Mouse (Mus musculus) liver, postnatal 0 days (tissue): Measurements from ENCODE around the gene Qrsl1. TPM values are rescaled to one million over a fixed set of nuclear protein-coding genes. Genes with fewer than 3 reads are reported as not detected.
A peak's percentile ranks its signal among the peaks of the same experiment; 100 is the strongest.

Experiments used
- ATAC-seq: fragments of 200-750 bp; cut with Nextera tagmentation; 2 replicates; pipeline ENCODE4 v1.8.0; 2017; ENCODE audit warnings: mild to moderate bottlenecking, moderate library complexity
- DNase-seq: peaks from one replicate; pipeline ENCODE4 v3.0.0-alpha.2; 2016
- H3K27ac ChIP-seq: fragments of 300-500 bp; sonication (generic); 2 replicates; pipeline ENCODE4 v1.5.1; 2014; ENCODE audit warnings: antibody characterized with exemption, moderate library complexity, mild to moderate bottlenecking, low read depth
- H3K27me3 ChIP-seq: fragments of 300-500 bp; sonication (generic); 2 replicates; pipeline ENCODE4 v1.6.1; 2014; ENCODE audit warnings: low read length, control low read depth, mixed read lengths; ENCODE audit not compliant: insufficient read depth
- H3K36me3 ChIP-seq: fragments of 300-500 bp; sonication (generic); replicated peaks from 2 replicates; pipeline ENCODE4 v1.6.1; 2014; ENCODE audit warnings: mild to moderate bottlenecking, control low read depth, low read length, moderate library complexity, mixed read lengths; ENCODE audit not compliant: insufficient read depth
- H3K4me1 ChIP-seq: fragments of 300-500 bp; sonication (generic); 2 replicates; pipeline ENCODE4 v1.6.1; 2014; ENCODE audit warnings: antibody characterized with exemption, mild to moderate bottlenecking, control low read depth; ENCODE audit not compliant: insufficient read depth
- H3K4me2 ChIP-seq: fragments of 300-500 bp; sonication (generic); 2 replicates; pipeline ENCODE4 v1.6.1; 2014; ENCODE audit warnings: low read depth, mild to moderate bottlenecking, low read length, moderate library complexity, mixed read lengths
- H3K4me3 ChIP-seq: fragments of 300-500 bp; sonication (generic); 2 replicates; pipeline ENCODE4 v1.5.1; 2014; ENCODE audit warnings: low read depth, low read length
- H3K9ac ChIP-seq: fragments of 300-500 bp; sonication (generic); replicated peaks from 2 replicates; pipeline ENCODE4 v1.6.1; 2014; ENCODE audit warnings: mild to moderate bottlenecking, moderate library complexity
- H3K9me3 ChIP-seq: fragments of 300-500 bp; sonication (generic); 2 replicates; pipeline ENCODE4 v1.6.1; 2016; ENCODE audit warnings: mild to moderate bottlenecking, control low read depth, low read length, mixed read lengths
- CTCF ChIP-seq: sonication (generic); IDR thresholded peaks from 2 replicates; pipeline ENCODE4 v1.5.1; 2016; ENCODE audit warnings: antibody characterized with exemption, low read depth
- EP300 ChIP-seq: IDR thresholded peaks from 2 replicates; pipeline ENCODE4 v1.6.1; 2016; ENCODE audit warnings: antibody characterized with exemption, low read depth, mild to moderate bottlenecking
- WGBS: fragments of 180-500 bp; shearing (Covaris S2); extraction: QIAGEN DNeasy Blood & Tissue Kit; methylation state at CpG from one replicate; pipeline ENCODE4 v1.1.7; 2014; ENCODE audit not compliant: insufficient replicate concordance; 5-methylcytosine and 5-hydroxymethylcytosine counted together
- polyA plus RNA-seq: library from polyadenylated mRNA; unstranded; fragments of >200 nt; fragmentation: Nextera tagmentation; extraction: Ambion mirVana; gene quantifications from 2 replicates; pipeline ENCODE4 v1.2.1, GENCODE M21; 2015

Qrsl1 gene
- polyA plus RNA-seq, 1 experiment from 2014 or later: 7.3 TPM

GRCm38 (mm10) chr10:43851898-43852297 is 49.6 kb downstream of the Qrsl1 start:
- no peak overlapping the region for H3K9ac ChIP-seq
- TF ChIP-seq CTCF: no peak
- no peak overlapping the region for H3K4me2 ChIP-seq
- ATAC-seq (no peak), DNase-seq (no peak)
- peaks cover 6% of the 10 kb centered on the region; the same call in 1 of the 2 replicates for H3K4me1 ChIP-seq
- H3K27ac ChIP-seq: no peak overlapping the region
- no peaks in the 10 kb centered on the region for H3K27me3 ChIP-seq
- no peak overlapping the region for H3K4me3 ChIP-seq
- 46% methylated on average over 5 of the region's 5 CpGs for WGBS
- H3K9me3 ChIP-seq: no peaks in the 10 kb centered on the region
- H3K36me3 ChIP-seq: no peaks in the 10 kb centered on the region

GRCm38 (mm10) chr10:43849478-43849877 is 52.1 kb downstream of the Qrsl1 start:
- 34% methylated on average over 3 of the region's 3 CpGs for WGBS
- H3K27me3 ChIP-seq: no peaks in the 10 kb centered on the region
- no peak overlapping the region for H3K4me2 ChIP-seq
- no peak for DNase-seq
- H3K36me3 ChIP-seq: no peaks in the 10 kb centered on the region
- ATAC-seq: no peak
- no peak overlapping the region for H3K27ac ChIP-seq
- H3K9ac ChIP-seq: no peak overlapping the region
- no peak overlapping the region for H3K4me3 ChIP-seq
- H3K4me1 ChIP-seq: 0 out of 2 replicates have a peak, but pooled peaks cover 2% of the 10 kb centered on the region
- TF ChIP-seq CTCF (no peak), EP300 (no peak)
- no peaks in the 10 kb centered on the region for H3K9me3 ChIP-seq

- no peaks in the 10 kb centered on the region for H3K27me3 ChIP-seq
- peaks cover 2% of the 10 kb centered on the region; the same call in 1 of the 2 replicates for H3K9me3 ChIP-seq
- WGBS: 73% methylated on average over 2 of the region's 2 CpGs
- no peak overlapping the region for H3K4me3 ChIP-seq
- no peak overlapping the region for H3K9ac ChIP-seq
- ATAC-seq (no peak), DNase-seq (no peak)
- H3K4me2 ChIP-seq: no peak overlapping the region
- 0 out of 2 replicates have a peak, but pooled peaks cover 2% of the 10 kb centered on the region for H3K4me1 ChIP-seq
- no peaks in the 10 kb centered on the region for H3K36me3 ChIP-seq
- no peak for TF ChIP-seq EP300
- no peak for TF ChIP-seq CTCF
- no peak overlapping the region for H3K27ac ChIP-seq
These were observed 55.4 kb downstream of the Qrsl1 start for GRCm38 (mm10) chr10:43846141-43846622.

- Histone ChIP-seq H3K4me1 (0 out of 2 replicates have a peak, but pooled peaks cover 2% of the 10 kb centered on the region), H3K27me3 (no peaks in the 10 kb centered on the region), H3K9me3 (peaks cover 2% of the 10 kb centered on the region; the same call in 1 of the 2 replicates), H3K27ac (no peak overlapping the region), H3K4me2 (no peak overlapping the region), H3K36me3 (no peaks in the 10 kb centered on the region), H3K4me3 (no peak overlapping the region), H3K9ac (no peak overlapping the region)
- TF ChIP-seq EP300 (no peak), CTCF (peak; percentile 62)
- ATAC-seq (no peak; the same call in 1 of the 2 replicates), DNase-seq (no peak)
- 83% methylated on average over 3 of the region's 3 CpGs for WGBS
These were observed 56.1 kb downstream of the Qrsl1 start for GRCm38 (mm10) chr10:43845442-43845841.

- Histone ChIP-seq H3K27me3 (no peaks in the 10 kb centered on the region), H3K27ac (peak overlapping the region; percentile 57; the same call in 1 of the 2 replicates), H3K4me1 (no peaks in the 10 kb centered on the region), H3K9ac (no peak overlapping the region), H3K4me2 (no peak overlapping the region), H3K9me3 (peaks cover 2% of the 10 kb centered on the region; the same call in 1 of the 2 replicates), H3K4me3 (no peak overlapping the region), H3K36me3 (no peaks in the 10 kb centered on the region)
- WGBS: 83% methylated on average over 5 of the region's 5 CpGs
- no peak for ATAC-seq
- TF ChIP-seq EP300 (no peak), CTCF (no peak)
- no peak for DNase-seq
These were observed 60.1 kb downstream of the Qrsl1 start for GRCm38 (mm10) chr10:43841441-43841840.

- no peak overlapping the region for H3K27ac ChIP-seq
- 25% methylated on average over 5 of the region's 5 CpGs for WGBS
- ATAC-seq (no peak), DNase-seq (no peak)
- peaks cover 3% of the 10 kb centered on the region for H3K4me1 ChIP-seq
- no peaks in the 10 kb centered on the region for H3K36me3 ChIP-seq
- no peak for TF ChIP-seq CTCF
- no peak for TF ChIP-seq EP300
- H3K27me3 ChIP-seq: no peaks in the 10 kb centered on the region
- no peak overlapping the region for H3K9ac ChIP-seq
- no peaks in the 10 kb centered on the region for H3K9me3 ChIP-seq
- H3K4me3 ChIP-seq: no peak overlapping the region
- H3K4me2 ChIP-seq: no peak overlapping the region
These were observed 68.7 kb downstream of the Qrsl1 start for GRCm38 (mm10) chr10:43832868-43833267.
